Mouse (Mus musculus): Measurements from ENCODE around the gene Ccl4.

Ccl4 gene

DNA sequence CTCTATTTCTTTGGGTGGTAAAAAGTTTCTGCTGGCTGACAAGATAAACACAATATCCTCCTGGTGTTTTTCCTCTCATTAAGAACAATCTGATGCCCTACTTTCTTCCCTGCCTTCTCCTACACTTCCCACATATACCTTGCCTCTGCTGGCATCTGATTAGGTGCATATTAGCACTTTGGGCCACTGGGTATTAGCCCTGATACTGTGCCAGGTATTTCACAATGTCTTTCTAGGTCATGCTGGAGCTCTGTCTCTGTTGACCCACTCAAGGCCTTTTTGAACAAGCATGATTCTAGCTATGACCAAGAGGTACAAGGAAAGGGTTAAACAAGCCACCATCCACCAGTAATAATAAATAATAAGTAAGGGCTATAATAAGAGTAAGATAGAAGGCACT lies 9.4 kb downstream of the Ccl4 start:
- no peak for DNase-seq (ENCODE audit: low spot score in 2 of 2)

DNA sequence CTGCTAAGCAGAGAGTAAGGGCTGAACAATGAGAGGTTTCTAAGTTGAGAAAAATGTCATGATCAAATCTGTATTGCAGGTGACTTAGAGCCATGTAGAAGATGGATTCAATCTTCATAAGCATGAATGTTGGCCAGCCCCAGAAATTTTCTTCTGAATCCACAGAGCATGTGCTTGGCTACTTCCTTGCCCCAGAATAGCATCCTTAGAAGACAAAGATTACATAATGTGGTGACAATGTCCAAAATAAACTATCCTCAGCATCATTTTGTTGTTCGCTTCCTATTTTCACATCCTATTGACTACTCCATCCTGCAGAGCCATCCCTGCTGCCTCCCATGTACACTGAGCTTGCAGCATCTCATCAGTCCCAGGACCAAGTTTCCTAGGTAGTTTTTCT lies 13.3 kb downstream of the Ccl4 start:
- no peak for DNase-seq (ENCODE audit: low spot score in 2 of 2)

DNA sequence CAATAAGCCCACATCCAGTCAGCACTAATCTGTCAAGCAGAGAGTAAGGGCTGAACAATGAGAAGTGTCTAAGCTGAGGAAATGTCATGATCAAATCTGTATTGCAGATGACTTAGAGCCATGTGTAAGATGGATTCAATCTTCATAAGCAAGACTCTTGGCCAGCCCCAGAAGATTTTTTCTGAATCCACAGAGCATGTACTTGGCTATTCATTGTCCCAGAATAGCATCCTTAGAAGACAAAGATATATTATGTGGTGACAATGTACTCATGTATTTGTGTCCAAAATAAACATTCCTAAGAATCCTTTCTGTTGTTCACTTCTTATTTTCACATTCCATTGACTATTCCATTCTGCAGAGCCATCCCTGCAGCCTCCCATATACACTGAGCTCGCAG lies 27.5 kb downstream of the Ccl4 start:
- DNase-seq (ENCODE audit: low spot score in 2 of 2), result no peak

DNA sequence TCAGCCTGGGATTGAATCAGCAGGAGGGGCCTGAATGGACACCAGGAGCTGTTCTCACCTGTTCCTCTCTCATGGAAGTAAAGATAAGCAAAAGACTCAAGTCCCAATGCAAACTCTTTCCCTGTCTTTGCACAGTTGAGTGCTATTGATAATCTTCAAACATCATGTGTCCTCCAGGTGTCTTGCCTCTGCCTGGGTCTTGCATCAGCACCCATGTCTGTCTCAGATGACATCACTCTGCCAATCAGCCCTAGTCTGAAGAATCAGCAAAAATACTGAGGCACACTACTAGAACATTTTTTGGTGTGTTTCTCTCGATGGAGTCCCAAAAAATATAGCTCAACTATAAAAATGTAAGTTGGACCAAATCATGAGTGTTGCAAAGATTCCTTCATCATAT lies 29.6 kb downstream of the Ccl4 start:
- no peak for DNase-seq (ENCODE audit: low spot score in 2 of 2)

DNA sequence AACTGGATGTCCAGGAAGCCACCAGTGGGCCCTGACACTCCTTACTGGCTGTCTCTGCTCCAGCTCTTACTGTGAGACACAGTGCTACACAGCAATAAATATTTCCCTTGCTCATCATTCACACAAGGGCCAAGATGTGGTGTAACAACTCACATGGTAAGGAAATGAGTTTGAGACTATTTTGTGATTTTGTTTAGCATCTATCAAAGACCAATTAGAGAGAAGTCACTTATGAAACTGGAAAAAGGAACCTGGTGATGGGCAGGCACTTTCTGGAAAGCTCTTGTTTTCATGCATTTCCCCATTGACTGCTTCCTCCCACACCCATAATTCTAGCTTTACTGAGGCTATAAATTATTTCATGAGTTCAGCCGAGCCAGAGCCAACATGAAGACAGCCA lies 41.3 kb downstream of the Ccl4 start, which contains the start of gene Wfdc17:
TSS of gene Wfdc17 (plus strand) at position 287 of the 400 bp plus-strand sequence.
- DNase-seq (ENCODE audit: low spot score in 2 of 2), result no peak

DNA sequence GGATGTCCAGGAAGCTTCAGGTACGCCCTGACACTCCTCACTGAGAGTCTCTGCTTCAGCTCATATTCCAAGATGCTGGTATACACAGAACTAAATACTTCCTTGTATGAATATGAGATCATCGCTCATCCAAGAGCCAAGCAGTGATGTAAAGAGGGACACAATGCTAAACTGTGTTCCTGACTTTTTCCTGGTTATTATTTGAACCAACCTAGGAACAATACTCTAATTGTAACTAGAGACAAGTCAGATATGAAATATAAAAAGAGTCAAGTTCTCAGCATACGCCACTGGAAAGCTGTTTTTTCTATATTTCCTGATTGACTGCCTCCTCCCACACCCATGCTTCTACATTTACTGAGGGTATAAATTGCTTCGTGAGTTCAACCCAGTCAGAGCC lies 46.3 kb downstream of the Ccl4 start, which contains the start of gene Wfdc18:
TSS of gene Wfdc18 (plus strand) at position 301 of the 400 bp plus-strand sequence.
- no peak for DNase-seq (ENCODE audit: low spot score in 2 of 2)

DNA sequence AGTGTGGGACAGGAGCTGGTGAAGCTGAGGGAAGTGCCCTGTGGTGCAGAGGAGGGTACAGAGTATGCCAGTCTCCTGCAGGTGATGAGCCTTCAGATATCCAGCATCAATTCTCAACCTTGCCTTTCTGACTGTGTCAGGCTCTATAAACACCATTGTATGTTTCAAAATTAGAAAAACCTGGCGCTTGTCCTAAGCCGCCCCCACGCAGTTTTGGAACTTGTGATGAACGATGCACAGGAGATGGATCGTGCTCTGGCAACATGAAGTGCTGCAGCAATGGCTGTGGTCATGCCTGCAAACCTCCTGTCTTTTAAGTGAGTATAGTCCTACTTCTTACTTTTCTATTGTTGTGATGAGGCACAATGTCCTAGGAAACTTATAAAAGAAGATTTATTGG lies 47.3 kb downstream of the Ccl4 start:
- DNase-seq (ENCODE audit: low spot score in 2 of 2), result no peak

DNA sequence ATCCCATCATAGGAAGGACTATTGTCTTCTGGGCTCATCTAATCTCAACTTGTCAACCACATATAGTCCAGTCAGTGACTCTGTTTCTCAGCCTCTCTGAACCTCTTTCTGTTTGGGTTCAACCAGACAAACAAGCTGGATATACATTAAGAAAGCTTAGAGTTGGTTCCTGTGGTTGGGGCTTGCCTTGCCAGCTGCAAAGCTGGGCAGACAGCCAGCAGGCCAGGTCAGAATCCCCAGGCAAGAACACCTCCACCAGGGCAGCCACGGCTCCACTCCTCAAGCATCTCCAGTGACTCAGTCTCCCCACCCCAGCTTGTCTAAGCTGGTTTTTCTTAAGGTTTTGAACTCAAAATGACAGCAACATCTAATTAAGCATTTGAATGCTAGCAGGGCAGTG lies 50.3 kb downstream of the Ccl4 start:
- DNase-seq (ENCODE audit: low spot score in 2 of 2), result no peak

DNA sequence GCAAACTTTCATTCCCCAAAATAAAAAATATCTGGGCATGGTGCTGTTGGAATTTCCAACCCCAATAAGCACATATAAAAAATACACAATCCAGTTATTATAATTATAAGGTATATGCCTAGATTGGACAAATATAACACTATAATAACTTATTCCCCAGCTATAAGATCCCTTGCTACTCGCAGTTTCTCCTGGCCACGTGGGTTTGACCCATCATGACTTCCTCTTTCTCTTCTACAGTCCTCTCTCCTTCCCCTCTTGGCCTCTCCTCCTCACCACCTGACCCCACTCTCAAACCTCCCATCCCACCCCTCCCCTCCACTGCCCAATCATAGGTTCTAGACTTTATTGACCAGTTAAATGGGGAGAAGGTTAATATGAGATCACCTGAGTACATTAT lies 51.5 kb downstream of the Ccl4 start:
- no peak for DNase-seq (ENCODE audit: low spot score in 2 of 2)

Data from natural killer cell, adult 2 months (primary cell).